Mouse (Mus musculus) liver, postnatal 0 days (tissue): Measurements from ENCODE around the gene Syt3.

ENCODE experiments used
- CTCF ChIP-seq: sonication (generic); IDR thresholded peaks from 2 replicates; pipeline ENCODE4 v1.5.1; 2016; ENCODE audit warnings: antibody characterized with exemption, low read depth
- EP300 ChIP-seq: IDR thresholded peaks from 2 replicates; pipeline ENCODE4 v1.6.1; 2016; ENCODE audit warnings: antibody characterized with exemption, low read depth, mild to moderate bottlenecking

DNA sequence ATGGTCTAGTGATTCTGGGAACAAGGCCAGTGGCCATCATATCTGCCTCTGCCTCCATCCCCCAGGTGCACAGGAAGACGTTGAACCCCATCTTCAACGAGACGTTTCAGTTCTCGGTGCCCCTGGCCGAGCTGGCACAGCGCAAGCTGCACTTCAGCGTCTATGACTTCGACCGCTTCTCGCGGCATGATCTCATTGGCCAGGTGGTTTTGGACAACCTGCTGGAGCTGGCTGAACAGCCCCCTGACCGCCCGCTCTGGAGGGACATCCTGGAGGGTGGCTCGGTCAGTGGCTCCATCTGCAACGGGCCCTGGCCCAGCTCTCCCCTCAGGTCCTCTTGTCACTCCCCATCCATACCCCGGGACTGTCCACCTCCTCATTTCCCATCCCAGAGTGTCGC, 9.4 kb downstream of the Syt3 start:
- TF ChIP-seq CTCF (no peak), EP300 (no peak)
